Mouse (Mus musculus) G1E (cell line): ENCODE results near the gene Dtx3.

ENCODE experiments used
- CTCF ChIP-seq: IDR thresholded peaks from 2 replicates; pipeline ENCODE4 v1.5.1; 2012; ENCODE audit warnings: low read depth, low read length, inconsistent platforms, mixed read lengths
- GATA1 ChIP-seq: IDR thresholded peaks from 2 replicates; pipeline ENCODE4 v1.6.1; 2012; ENCODE audit warnings: borderline replicate concordance, low read length, inconsistent platforms, mixed read lengths

GRCm38 (mm10) chr10:127236541-127236940, 41.0 kb upstream of the Dtx3 start:
- no peak for TF ChIP-seq CTCF
- TF ChIP-seq GATA1: no peak
